Mouse (Mus musculus) c-Kit-positive CD71-positive TER-119-positive erythroid progenitor cells, embryonic 14.5 days (primary cell): ENCODE data around the gene Esp36.
"Not testable (repeated sequence)": the region's sequence is repeated elsewhere in the genome, so short reads cannot be mapped to it uniquely, and the experiment has no call there.

ENCODE experiments used
- DNase-seq: peaks from one replicate; pipeline ENCODE4 v3.0.0-alpha.2; 2013; ENCODE audit warnings: low spot score

The Esp36 gene

GRCm38 (mm10) chr17:38420085-38420484 is at the start of gene Esp36:
Esp36 (minus strand) TSS chr17:38420185.
- DNase-seq = no peak

GRCm38 (mm10) chr17:38456206-38456605 is 36.2 kb upstream of the Esp36 start:
- DNase-seq = not testable (repeated sequence)

DNA sequence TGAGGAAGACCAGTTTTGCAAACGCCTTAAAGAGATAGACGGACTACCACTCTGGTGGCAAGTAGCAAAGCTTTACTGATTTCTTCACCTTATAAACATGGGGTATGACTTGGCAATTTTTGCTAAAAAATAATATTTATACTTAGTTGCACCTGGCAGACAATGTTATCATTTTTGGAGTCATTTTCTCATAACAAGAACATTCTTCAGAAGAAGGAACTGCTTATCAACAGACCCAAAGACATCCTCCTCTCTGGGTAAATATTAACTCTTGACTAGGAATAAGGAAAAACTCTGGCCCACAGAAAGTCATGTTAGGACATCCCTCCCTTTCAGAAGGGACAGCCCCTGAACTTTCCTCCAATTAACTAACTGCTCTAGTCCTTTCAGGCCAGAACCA is 30.7 kb upstream of the Esp36 start:
- DNase-seq = no peak

DNA sequence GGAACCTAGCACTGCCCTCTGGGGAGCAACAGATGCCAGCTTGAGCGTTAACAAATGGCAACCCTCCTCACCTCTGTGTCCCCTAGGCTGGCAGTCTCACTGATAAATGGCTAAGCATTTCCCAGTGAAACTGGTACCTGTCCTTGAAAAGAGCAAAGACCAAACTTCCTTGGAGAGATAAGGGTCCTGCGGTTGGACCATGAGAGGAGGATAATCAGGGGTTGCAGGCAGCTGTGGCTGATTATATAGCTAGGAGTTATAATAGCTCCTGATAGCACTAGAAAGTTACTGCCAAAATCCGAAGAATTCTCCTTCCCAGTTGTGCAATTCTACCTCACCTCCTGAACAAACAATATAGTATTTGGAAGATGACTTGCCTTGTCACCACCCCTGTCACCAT is 13.8 kb downstream of the Esp36 start:
- DNase-seq = no peak

DNA sequence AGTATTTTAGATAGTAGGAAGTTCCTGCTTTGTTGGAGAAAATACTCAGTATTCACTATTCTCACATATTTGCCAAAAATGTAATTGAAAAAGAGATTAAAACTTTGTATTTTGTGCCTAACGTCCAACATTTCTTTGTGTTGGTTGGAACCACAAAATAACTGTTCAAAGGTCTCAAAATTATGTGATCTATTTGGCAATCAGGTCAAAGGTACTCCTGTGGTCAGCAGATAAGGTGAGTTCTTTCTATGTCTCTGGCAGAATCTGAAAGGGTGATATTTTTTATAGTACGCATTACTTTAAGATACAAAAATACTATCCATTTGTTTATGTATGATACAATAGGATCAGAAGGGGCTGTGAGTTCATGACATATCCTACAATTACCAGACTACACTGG is 28.2 kb downstream of the Esp36 start:
- no peak for DNase-seq
